Mouse (Mus musculus) forebrain, embryonic 11.5 days (tissue): ENCODE measurements at regions not wholly inside any gene's neighbourhood (a gene's known extent, or its start where the extent isn't known, plus 50 kb on each side); places are given as distances from the start of the nearest gene placed in this dataset.
A peak's percentile ranks its signal among the peaks of the same experiment; 100 is the strongest.

Experiments used
- ATAC-seq: fragments of 200-750 bp; cut with Nextera tagmentation; replicated peaks from 2 replicates; pipeline ENCODE4 v1.8.0; 2017; ENCODE audit warnings: moderate TSS enrichment; ENCODE audit not compliant: low FRiP score
- DNase-seq: peaks from one replicate; pipeline ENCODE4 v3.0.0-alpha.2; 2017; ENCODE audit warnings: low spot score
- H3K27ac ChIP-seq: fragments of 300-500 bp; sonication (generic); 2 replicates; pipeline ENCODE4 v1.5.1; 2014; ENCODE audit warnings: low read depth, low read length
- H3K27me3 ChIP-seq: fragments of 300-500 bp; sonication (generic); 2 replicates; pipeline ENCODE4 v1.6.1; 2014; ENCODE audit warnings: mild to moderate bottlenecking, low read length, mixed read lengths; ENCODE audit not compliant: control insufficient read depth, insufficient read depth
- H3K36me3 ChIP-seq: fragments of 300-500 bp; sonication (generic); 2 replicates; pipeline ENCODE4 v1.6.1; 2014; ENCODE audit warnings: mild to moderate bottlenecking, low read length, moderate library complexity, mixed read lengths; ENCODE audit not compliant: control insufficient read depth, insufficient read depth
- H3K4me1 ChIP-seq: fragments of 300-500 bp; sonication (generic); replicated peaks from 2 replicates; pipeline ENCODE4 v1.6.1; 2014; ENCODE audit warnings: low read length, mixed read lengths; ENCODE audit not compliant: control insufficient read depth, insufficient read depth
- H3K4me2 ChIP-seq: fragments of 300-500 bp; sonication (generic); 2 replicates; pipeline ENCODE4 v1.6.1; 2014; ENCODE audit warnings: low read depth, mild to moderate bottlenecking, low read length, moderate library complexity, mixed read lengths; ENCODE audit not compliant: severe bottlenecking
- H3K4me3 ChIP-seq: fragments of 300-500 bp; sonication (generic); 2 replicates; pipeline ENCODE4 v1.5.1; 2014; ENCODE audit warnings: low read depth, low read length
- H3K9ac ChIP-seq: fragments of 300-500 bp; sonication (generic); 2 replicates; pipeline ENCODE4 v1.6.1; 2014; ENCODE audit warnings: low read length
- H3K9me3 ChIP-seq: fragments of 300-500 bp; sonication (generic); 2 replicates; pipeline ENCODE4 v1.6.1; 2016; ENCODE audit warnings: low read length, mixed read lengths; ENCODE audit not compliant: control insufficient read depth
- WGBS: fragments of 180-500 bp; shearing (Covaris S2); extraction: QIAGEN DNeasy Blood & Tissue Kit; methylation state at CpG from one replicate; pipeline ENCODE4 v1.1.7; 2014; 5-methylcytosine and 5-hydroxymethylcytosine counted together

DNA sequence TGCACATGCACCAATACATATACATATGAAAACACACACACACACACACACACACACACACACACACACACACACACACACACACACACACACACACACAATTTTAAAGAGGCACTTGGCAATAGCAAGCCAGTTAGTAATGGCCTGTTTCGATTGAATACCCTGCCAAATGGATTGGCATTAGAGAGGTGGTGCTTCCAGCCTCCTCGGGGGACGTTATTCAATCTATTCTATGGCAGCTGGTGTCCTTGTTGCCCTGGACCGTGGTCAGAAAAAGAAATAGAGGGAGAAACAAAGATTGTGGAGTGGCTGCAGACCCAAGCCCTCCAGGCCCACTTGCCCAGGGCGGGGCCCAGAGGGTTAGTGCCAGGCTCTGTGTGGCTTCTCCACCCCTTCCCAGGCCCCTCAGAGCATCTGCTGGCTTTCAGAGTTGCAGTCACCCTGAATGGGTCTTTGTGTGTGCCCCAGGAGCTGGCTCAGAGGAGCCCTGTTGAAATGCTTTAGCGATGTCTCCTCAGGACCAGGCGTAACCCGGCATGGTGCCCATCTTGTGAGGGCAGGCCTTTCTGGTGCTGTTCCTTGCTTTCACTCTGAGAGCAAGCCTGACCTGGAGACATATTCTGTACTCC, 302.7 kb upstream of the Ubash3b start:
- no peak for ATAC-seq
- Histone ChIP-seq H3K36me3 (no peaks in the 10 kb centered on the region), H3K9me3 (no peaks in the 10 kb centered on the region), H3K4me3 (no peak overlapping the region), H3K9ac (no peak overlapping the region; the same call in 1 of the 2 replicates), H3K27me3 (no peaks in the 10 kb centered on the region), H3K4me1 (0 out of 2 replicates have a peak, but pooled peaks cover 2% of the 10 kb centered on the region), H3K4me2 (no peak overlapping the region), H3K27ac (no peak overlapping the region)
- 68% methylated on average over 8 of the region's 8 CpGs for WGBS
- peak; percentile 53 for DNase-seq

DNA sequence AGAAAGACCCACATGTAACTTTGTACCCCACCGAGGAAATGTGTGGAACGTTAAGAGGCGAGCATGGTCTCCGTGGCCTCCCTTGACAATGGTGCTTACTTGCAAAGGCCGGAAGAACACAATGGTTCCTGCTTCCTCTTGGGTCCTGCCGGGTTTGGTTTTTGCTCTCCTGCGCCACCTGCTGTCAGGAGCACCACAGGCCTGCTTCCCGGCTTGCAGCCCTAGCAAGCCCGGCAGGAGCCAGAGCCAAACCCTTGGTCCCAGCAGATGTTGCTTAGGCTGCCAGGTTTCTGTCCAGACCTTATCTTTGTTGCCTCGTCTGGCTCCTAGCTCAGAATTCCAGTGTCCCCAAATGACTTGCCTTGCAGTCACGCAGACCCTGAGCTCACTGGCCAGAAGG, 300.2 kb upstream of the Ubash3b start:
- Histone ChIP-seq H3K27ac (no peak overlapping the region), H3K36me3 (no peaks in the 10 kb centered on the region), H3K9me3 (no peaks in the 10 kb centered on the region), H3K4me1 (0 out of 2 replicates have a peak, but pooled peaks cover 2% of the 10 kb centered on the region), H3K27me3 (no peaks in the 10 kb centered on the region), H3K4me2 (no peak overlapping the region), H3K9ac (no peak overlapping the region), H3K4me3 (no peak overlapping the region)
- peak; percentile 94 for DNase-seq
- WGBS, result 13% methylated on average over 11 of the region's 11 CpGs
- peak; percentile 76 for ATAC-seq

DNA sequence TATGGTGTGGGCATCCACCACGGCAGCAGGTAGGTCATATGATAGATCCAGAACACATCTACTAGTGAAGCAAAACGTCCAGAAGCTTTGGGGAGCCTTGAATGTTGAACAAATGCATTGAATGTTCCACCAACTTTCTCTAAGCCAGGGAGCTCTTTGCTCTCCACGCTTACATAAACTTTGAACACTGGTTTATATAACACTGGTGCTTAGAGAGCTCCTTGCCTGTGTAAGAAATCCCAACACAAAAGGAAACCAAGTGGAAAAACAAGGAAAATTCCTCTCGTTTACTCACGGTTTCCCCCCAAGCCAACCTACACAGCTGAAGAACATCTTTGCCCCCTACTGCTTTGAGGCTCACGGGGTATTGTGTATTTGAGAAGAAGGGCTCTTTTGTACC, 299.2 kb upstream of the Ubash3b start:
- Histone ChIP-seq H3K27ac (no peak overlapping the region), H3K9me3 (no peaks in the 10 kb centered on the region), H3K4me2 (no peak overlapping the region), H3K9ac (no peak overlapping the region), H3K27me3 (no peaks in the 10 kb centered on the region), H3K4me3 (no peak overlapping the region), H3K4me1 (0 out of 2 replicates have a peak, but pooled peaks cover 2% of the 10 kb centered on the region), H3K36me3 (no peaks in the 10 kb centered on the region)
- 79% methylated on average over 6 of the region's 6 CpGs for WGBS
- ATAC-seq (no peak), DNase-seq (no peak)

DNA sequence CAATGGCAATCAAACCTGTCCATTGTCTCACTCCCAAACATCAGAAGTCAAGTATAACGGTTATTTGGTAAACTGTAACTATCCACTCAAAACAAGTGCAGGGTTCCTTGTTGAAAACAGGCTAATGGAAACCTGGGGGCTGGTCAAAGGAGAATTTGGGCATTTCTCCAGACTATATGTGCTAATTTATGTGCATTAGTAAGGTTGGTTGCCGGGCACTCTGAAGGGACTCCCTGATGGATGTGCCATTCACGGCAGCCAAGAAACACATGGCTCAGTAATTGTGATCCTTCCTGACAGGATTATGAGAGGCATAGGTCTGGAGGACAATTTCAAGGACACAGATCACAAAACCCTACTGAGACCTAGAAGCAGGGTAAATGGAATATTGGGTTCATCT, 295.5 kb upstream of the Ubash3b start:
- DNase-seq (no peak), ATAC-seq (no peak)

DNA sequence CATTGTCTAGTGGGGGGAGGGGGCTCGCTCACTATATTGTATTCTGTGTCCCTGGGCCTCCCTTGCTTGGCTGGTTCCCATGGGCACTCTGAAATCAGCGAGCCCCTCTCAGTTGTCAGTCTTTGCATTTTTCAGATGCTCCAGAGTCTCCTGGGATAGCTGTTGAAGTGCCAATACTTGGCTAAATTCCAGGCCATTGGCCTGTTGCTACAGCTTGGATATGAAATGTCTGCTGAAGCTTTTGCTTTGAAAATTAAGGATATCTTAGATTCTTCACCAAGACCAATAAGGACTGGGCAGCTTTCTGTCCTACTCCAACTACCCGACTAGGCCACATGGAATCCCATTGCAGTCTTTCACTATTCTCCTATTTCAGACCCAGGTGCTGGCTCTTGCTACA, 290.2 kb upstream of the Ubash3b start:
- H3K27ac ChIP-seq, result no peak overlapping the region
- WGBS, result 82% methylated on average over 3 of the region's 3 CpGs
- H3K9me3 ChIP-seq, result no peaks in the 10 kb centered on the region

More for the DNA sequence above, 295.5 kb upstream of the Ubash3b start:
- 85% methylated on average over 3 of the region's 3 CpGs for WGBS
- no peaks in the 10 kb centered on the region for H3K27me3 ChIP-seq
- H3K4me2 ChIP-seq, result no peak overlapping the region
- no peaks in the 10 kb centered on the region for H3K36me3 ChIP-seq
- H3K27ac ChIP-seq, result no peak overlapping the region
- H3K4me1 ChIP-seq, result no peaks in the 10 kb centered on the region
- no peak overlapping the region for H3K4me3 ChIP-seq
- no peaks in the 10 kb centered on the region for H3K9me3 ChIP-seq
- H3K9ac ChIP-seq, result no peak overlapping the region

DNA sequence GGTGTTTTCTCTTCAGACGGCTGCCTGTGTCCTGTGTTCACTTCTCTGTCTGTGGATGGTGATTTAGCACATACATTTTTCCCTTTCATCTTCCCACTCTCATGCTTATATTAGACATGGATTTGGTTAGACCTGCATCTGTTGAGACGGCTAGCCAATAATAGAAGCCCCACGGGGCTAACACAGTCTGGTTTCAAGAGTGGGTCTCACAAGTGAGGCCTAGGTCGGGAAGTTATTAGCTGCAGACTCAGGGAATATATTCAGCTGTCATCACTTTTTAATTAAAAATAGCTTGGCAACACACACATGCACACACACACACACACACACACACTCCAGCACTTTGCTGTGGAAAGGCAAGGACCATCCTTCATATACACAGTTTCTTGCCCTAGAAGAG, 287.7 kb upstream of the Ubash3b start:
- H3K9ac ChIP-seq, result no peak overlapping the region
- DNase-seq, result no peak
- no peak overlapping the region for H3K27ac ChIP-seq
- H3K4me1 ChIP-seq, result peaks cover 12% of the 10 kb centered on the region
- H3K27me3 ChIP-seq, result no peaks in the 10 kb centered on the region
- H3K9me3 ChIP-seq, result no peaks in the 10 kb centered on the region
- no peaks in the 10 kb centered on the region for H3K36me3 ChIP-seq
- H3K4me3 ChIP-seq, result no peak overlapping the region
- WGBS, result 74% methylated on average over 4 of the region's 4 CpGs
- ATAC-seq, result no peak
- H3K4me2 ChIP-seq, result no peak overlapping the region

More for the DNA sequence above, 290.2 kb upstream of the Ubash3b start:
- no peak for DNase-seq
- H3K36me3 ChIP-seq, result no peaks in the 10 kb centered on the region
- H3K9ac ChIP-seq, result no peak overlapping the region
- H3K27me3 ChIP-seq, result no peaks in the 10 kb centered on the region
- peaks cover 9% of the 10 kb centered on the region for H3K4me1 ChIP-seq
- no peak overlapping the region for H3K4me3 ChIP-seq
- no peak for ATAC-seq
- H3K4me2 ChIP-seq, result no peak overlapping the region

DNA sequence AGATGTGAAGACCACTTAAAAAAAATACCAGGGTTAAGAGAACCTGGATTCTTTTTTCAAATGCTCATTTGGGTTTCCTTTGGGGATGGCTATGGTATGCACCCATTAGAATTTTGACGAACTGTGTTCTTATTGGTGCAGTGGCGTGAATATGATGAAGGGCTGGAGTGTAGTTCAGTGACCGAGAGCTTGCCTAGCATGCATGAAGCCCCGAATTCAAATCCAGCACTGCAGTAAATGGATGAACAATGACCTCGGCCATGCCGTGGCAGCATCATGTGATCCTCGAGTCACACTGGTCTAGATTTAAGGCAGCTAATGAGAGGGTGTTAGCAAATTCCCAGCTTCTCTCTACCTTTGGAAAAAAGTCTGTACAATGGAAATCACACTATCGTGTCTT, 286.4 kb upstream of the Ubash3b start:
- Histone ChIP-seq H3K4me3 (no peak overlapping the region), H3K27ac (no peak overlapping the region; the same call in 1 of the 2 replicates), H3K4me1 (peaks cover 12% of the 10 kb centered on the region), H3K27me3 (no peaks in the 10 kb centered on the region), H3K9me3 (no peaks in the 10 kb centered on the region), H3K9ac (no peak overlapping the region), H3K36me3 (no peaks in the 10 kb centered on the region), H3K4me2 (no peak overlapping the region)
- WGBS, result 81% methylated on average over 8 of the region's 8 CpGs
- no peak for DNase-seq
- no peak for ATAC-seq

DNA sequence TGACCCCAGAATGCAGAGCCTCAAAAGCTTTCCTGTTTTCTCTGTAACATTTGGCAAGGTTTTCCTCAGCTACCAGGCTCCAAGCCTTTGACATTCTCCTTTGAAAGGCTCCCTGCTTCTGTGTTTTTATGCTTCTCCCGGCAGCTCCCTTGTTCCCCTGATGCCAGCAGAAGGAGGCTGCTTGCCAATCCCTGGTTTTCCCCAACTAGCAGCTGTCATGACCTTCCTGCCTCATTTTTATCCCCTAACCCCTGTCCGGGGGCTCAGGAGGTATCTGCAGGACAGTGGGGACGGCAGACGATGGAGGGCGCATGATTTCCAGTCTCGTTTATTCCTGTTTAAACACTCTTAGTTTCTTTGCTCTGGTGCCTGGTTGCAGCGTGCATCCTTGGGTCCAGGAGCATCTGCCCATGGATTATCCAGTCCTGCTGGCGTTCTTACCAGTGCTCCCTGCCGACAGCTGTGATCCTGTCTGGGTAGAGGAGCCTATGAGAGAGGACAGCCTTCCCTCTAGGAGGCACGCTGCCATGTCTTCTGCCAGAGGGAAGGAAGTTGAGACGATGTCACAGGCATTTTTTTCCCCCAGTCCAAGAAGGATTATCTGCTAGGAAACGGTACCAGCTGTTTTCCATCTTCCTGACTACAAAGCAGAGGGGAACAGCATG, 285.8 kb upstream of the Ubash3b start:
- H3K4me1 ChIP-seq, result peaks cover 12% of the 10 kb centered on the region
- H3K27ac ChIP-seq, result peak overlapping the region; percentile 86
- ATAC-seq, result 0 out of 2 replicates have a peak, but pooled peaks have one; percentile 15
- H3K27me3 ChIP-seq, result no peaks in the 10 kb centered on the region
- 26% methylated on average over 12 of the region's 12 CpGs for WGBS
- peak; percentile 60 for DNase-seq
- no peaks in the 10 kb centered on the region for H3K9me3 ChIP-seq
- H3K4me2 ChIP-seq, result no peak overlapping the region
- peak overlapping the region; percentile 43 for H3K9ac ChIP-seq
- no peak overlapping the region for H3K4me3 ChIP-seq
- H3K36me3 ChIP-seq, result no peaks in the 10 kb centered on the region
